Mouse (Mus musculus): ENCODE data around the gene Olfr761. TPM values are rescaled to one million over a fixed set of nuclear protein-coding genes. Genes with fewer than 3 reads are reported as not detected.
"Not testable (repeated sequence)": the region's sequence is repeated elsewhere in the genome, so short reads cannot be mapped to it uniquely, and the experiment has no call there.

The Olfr761 gene
- not detected in 2 replicates for polyA plus RNA-seq (2016; fragmentation: Nextera tagmentation; extraction: Ambion mirVana)

GRCm38 (mm10) chr17:37952979-37953378, at the start of gene Olfr761:
Gene Olfr761 (minus strand): TSS chr17:37953079.
- ATAC-seq (ENCODE audit: insufficient number of reproducible peaks, insufficient read depth, low FRiP score, low TSS enrichment, low read depth) = no peak
- no peak within 1 kb of the TSS for H3K27ac ChIP-seq
- no peaks in the 10 kb centered on the region for H3K9me3 ChIP-seq
- WGBS = 81% methylated on average over 2 of the region's 2 CpGs
- no peak within 1 kb of the TSS for H3K4me2 ChIP-seq
- H3K36me3 ChIP-seq = no peaks in the 10 kb centered on the region
- H3K4me1 ChIP-seq (replicated peaks) = no peaks in the 10 kb centered on the region
- H3K4me3 ChIP-seq (replicated peaks) = no peak within 1 kb of the TSS
- H3K9ac ChIP-seq (replicated peaks) = no peak within 1 kb of the TSS
- no peaks in the 10 kb centered on the region for H3K27me3 ChIP-seq

- H3K9me3 ChIP-seq = 0 out of 2 replicates have a peak, but pooled peaks cover 2% of the 10 kb centered on the region
- H3K9ac ChIP-seq (replicated peaks) = no peak overlapping the region
- no peaks in the 10 kb centered on the region for H3K4me1 ChIP-seq (replicated peaks)
- H3K27ac ChIP-seq = no peak overlapping the region
- 65% methylated on average over 10 of the region's 10 CpGs for WGBS
- no peak for ATAC-seq (ENCODE audit: insufficient number of reproducible peaks, insufficient read depth, low FRiP score, low TSS enrichment, low read depth)
- H3K27me3 ChIP-seq = no peaks in the 10 kb centered on the region
- H3K4me2 ChIP-seq = no peak overlapping the region
- no peak overlapping the region for H3K4me3 ChIP-seq (replicated peaks)
- H3K36me3 ChIP-seq = no peaks in the 10 kb centered on the region
Observed at GRCm38 (mm10) chr17:37995635-37996307, 42.9 kb upstream of the Olfr761 start.

DNA sequence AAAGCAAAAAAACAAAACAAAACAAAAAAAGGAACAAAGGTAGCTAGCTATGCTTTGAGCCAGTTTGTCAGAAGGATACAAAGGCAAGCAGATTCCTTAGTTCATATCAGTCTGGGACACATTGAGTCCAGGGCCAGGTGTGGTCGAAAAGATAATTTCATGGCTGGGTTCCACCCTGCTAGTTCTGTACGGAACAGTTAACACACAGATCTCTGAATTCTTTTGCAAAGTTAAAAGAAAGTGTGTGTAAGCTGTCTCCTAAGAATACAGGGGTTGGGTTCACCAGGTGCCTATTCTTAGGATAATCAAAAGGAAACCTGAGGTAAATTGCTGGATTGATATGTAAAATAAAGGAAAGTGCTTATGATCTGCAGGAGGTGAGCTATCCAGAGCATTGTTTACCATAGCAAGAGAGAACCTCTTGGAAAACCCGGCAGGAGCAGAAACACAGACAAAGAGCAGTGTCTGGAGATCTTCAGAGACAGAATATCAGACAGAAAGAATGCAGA, 37.6 kb upstream of the Olfr761 start:
- no peak overlapping the region for H3K4me3 ChIP-seq (replicated peaks)
- H3K9ac ChIP-seq (replicated peaks) = no peak overlapping the region
- 63% methylated on average over 3 of the region's 3 CpGs for WGBS
- H3K4me1 ChIP-seq (replicated peaks) = no peaks in the 10 kb centered on the region
- peaks cover 13% of the 10 kb centered on the region; the same call in 1 of the 2 replicates for H3K9me3 ChIP-seq
- H3K27ac ChIP-seq = no peak overlapping the region
- no peak; the same call in 1 of the 2 replicates for ATAC-seq (ENCODE audit: insufficient number of reproducible peaks, insufficient read depth, low FRiP score, low TSS enrichment, low read depth)
- H3K27me3 ChIP-seq = no peaks in the 10 kb centered on the region
- no peak overlapping the region for H3K4me2 ChIP-seq
- no peaks in the 10 kb centered on the region for H3K36me3 ChIP-seq

DNA sequence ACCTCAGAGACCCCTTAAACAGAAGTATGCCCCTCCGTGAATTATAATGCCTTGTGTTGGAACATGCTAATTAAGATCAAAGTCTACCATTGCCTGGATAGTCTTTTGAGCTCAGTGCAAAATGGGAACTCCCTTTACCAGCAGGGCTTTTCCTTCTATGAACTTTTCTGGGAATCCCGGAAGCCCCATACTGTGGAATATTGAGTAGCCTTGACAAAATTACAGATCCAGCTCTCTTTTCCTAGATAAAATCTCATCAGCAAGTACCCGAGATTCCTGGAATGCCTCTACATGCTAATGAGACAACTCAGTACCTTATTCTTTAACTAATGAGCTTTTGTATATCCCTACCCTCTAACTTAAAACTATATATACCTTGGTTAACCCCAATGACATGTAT, 20.7 kb upstream of the Olfr761 start:
- Histone ChIP-seq H3K4me3 (replicated peaks) (no peak overlapping the region), H3K36me3 (no peaks in the 10 kb centered on the region), H3K9me3 (no peaks in the 10 kb centered on the region), H3K4me2 (no peak overlapping the region), H3K27ac (no peak overlapping the region), H3K9ac (replicated peaks) (no peak overlapping the region), H3K4me1 (replicated peaks) (no peaks in the 10 kb centered on the region), H3K27me3 (no peaks in the 10 kb centered on the region)
- WGBS = 81% methylated on average over 3 of the region's 3 CpGs
- no peak for ATAC-seq (ENCODE audit: insufficient number of reproducible peaks, insufficient read depth, low FRiP score, low TSS enrichment, low read depth)

DNA sequence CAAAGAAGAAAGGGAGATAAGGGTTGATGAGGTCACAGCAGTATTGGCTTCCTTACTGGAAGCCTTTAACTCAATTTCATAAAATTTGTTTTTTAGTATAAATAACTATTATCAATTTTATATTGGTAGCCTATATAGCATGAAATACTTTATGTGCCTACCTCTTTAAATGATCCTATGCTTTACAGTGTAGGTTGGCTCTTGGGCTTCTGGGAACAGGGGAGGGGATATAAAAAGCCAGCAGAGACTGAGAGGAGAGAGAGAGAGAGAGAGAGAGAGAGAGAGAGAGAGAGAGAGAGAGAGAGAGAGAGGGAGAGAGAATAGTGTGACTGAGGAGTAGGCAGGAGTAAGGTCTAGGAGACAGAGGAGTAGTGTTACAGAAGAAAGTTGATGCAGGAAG, 32.6 kb downstream of the Olfr761 start, which contains the start of gene Olfr128:
TSS of gene Olfr128 (plus strand) at position 301 of the 400 bp plus-strand sequence.
- H3K4me2 ChIP-seq = no peak within 1 kb of the TSS
- no peaks in the 10 kb centered on the region for H3K36me3 ChIP-seq
- no peaks in the 10 kb centered on the region for H3K9me3 ChIP-seq
- no peak within 1 kb of the TSS for H3K4me3 ChIP-seq (replicated peaks)
- no peak within 1 kb of the TSS for H3K9ac ChIP-seq (replicated peaks)
- H3K27me3 ChIP-seq = no peaks in the 10 kb centered on the region
- H3K4me1 ChIP-seq (replicated peaks) = no peaks in the 10 kb centered on the region
- no peak within 1 kb of the TSS for H3K27ac ChIP-seq
- no peak for ATAC-seq (ENCODE audit: insufficient number of reproducible peaks, insufficient read depth, low FRiP score, low TSS enrichment, low read depth)

- H3K9me3 ChIP-seq; H3K9ac ChIP-seq (replicated peaks); H3K4me2 ChIP-seq; H3K4me1 ChIP-seq (replicated peaks); H3K4me3 ChIP-seq (replicated peaks); H3K27ac ChIP-seq; H3K27me3 ChIP-seq; ATAC-seq (ENCODE audit: insufficient number of reproducible peaks, insufficient read depth, low FRiP score, low TSS enrichment, low read depth); H3K36me3 ChIP-seq: not testable (repeated sequence)
- WGBS = 74% methylated on average over 8 of the region's 8 CpGs
Observed at GRCm38 (mm10) chr17:37906821-37907220, 46.1 kb downstream of the Olfr761 start.

Other genes with a start within 250 kb of the Olfr761 start
- not detected in 2 replicates for gene Olfr120, start 231.3 kb downstream of the Olfr761 start, polyA plus RNA-seq (2016; fragmentation: Nextera tagmentation; extraction: Ambion mirVana)
- gene Olfr121, start 204.2 kb downstream of the Olfr761 start, polyA plus RNA-seq (2016; fragmentation: Nextera tagmentation; extraction: Ambion mirVana) = not detected in 2 replicates
- not detected in 2 replicates for gene Olfr122, start 184.5 kb downstream of the Olfr761 start, polyA plus RNA-seq (2016; fragmentation: Nextera tagmentation; extraction: Ambion mirVana)
- gene Olfr123, start 159.6 kb downstream of the Olfr761 start, polyA plus RNA-seq (2016; fragmentation: Nextera tagmentation; extraction: Ambion mirVana) = not detected in 2 replicates
- not detected in 2 replicates for gene Olfr124, start 153.2 kb downstream of the Olfr761 start, polyA plus RNA-seq (2016; fragmentation: Nextera tagmentation; extraction: Ambion mirVana)
- gene Olfr125, start 120.1 kb downstream of the Olfr761 start, polyA plus RNA-seq (2016; fragmentation: Nextera tagmentation; extraction: Ambion mirVana) = not detected in 2 replicates
- gene Olfr126, start 105.6 kb downstream of the Olfr761 start, polyA plus RNA-seq (2016; fragmentation: Nextera tagmentation; extraction: Ambion mirVana) = not detected in 2 replicates
- gene Olfr127, start 52.6 kb downstream of the Olfr761 start, polyA plus RNA-seq (2016; fragmentation: Nextera tagmentation; extraction: Ambion mirVana) = not detected in 2 replicates
- not detected in 2 replicates for gene Olfr128, start 32.5 kb downstream of the Olfr761 start, polyA plus RNA-seq (2016; fragmentation: Nextera tagmentation; extraction: Ambion mirVana)
- not detected in 2 replicates for gene Olfr129, start 107.0 kb upstream of the Olfr761 start, polyA plus RNA-seq (2016; fragmentation: Nextera tagmentation; extraction: Ambion mirVana)
- not detected in 2 replicates for gene Olfr130, start 110.8 kb upstream of the Olfr761 start, polyA plus RNA-seq (2016; fragmentation: Nextera tagmentation; extraction: Ambion mirVana)
- gene Olfr131, start 135.6 kb upstream of the Olfr761 start, polyA plus RNA-seq (2016; fragmentation: Nextera tagmentation; extraction: Ambion mirVana) = not detected in 2 replicates
- not detected in 2 replicates for gene Olfr132, start 181.4 kb upstream of the Olfr761 start, polyA plus RNA-seq (2016; fragmentation: Nextera tagmentation; extraction: Ambion mirVana)
- not detected in 2 replicates for gene Olfr133, start 192.2 kb upstream of the Olfr761 start, polyA plus RNA-seq (2016; fragmentation: Nextera tagmentation; extraction: Ambion mirVana)
- gene Olfr134, start 218.3 kb upstream of the Olfr761 start, polyA plus RNA-seq (2016; fragmentation: Nextera tagmentation; extraction: Ambion mirVana) = not detected in 2 replicates

Measured in limb, embryonic 12.5 days (tissue).